Mouse (Mus musculus) gastrocnemius, postnatal 25 days (tissue): Measurements from ENCODE around the gene Agr3. TPM values are rescaled to one million over a fixed set of nuclear protein-coding genes. Genes with fewer than 3 reads are reported as not detected.

Source experiments
- DNase-seq: peaks from one replicate; pipeline ENCODE4 v3.0.0; 2022
- total RNA-seq, 2 experiments: library from RNA; stranded (reverse); gene quantifications; 1 replicate in 1 of 2; 2 replicates in 1 of 2; pipeline ENCODE4 v1.2.3; 2021

Agr3 gene
- total RNA-seq, 2 experiments from 2014 or later, result not detected

DNA sequence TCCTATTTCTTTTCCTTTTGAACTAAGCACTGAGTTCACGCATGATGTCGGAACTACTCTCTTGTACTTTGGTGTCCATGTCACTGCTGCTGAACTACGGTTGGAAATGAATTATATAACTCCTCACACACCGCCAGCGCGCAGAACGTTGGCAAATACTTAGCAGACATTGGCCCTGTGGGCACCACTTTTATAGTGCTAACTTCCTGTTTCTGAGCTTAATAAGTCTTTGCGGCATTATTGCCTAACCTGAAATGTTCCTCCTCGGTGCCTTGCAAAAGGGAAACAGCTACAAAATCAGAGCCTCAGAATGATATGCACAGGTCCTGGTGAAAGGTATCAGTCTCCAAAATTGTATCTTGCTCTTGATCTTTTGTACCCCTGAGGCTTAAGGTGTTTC lies 58.1 kb downstream of the Agr3 start:
- no peak for DNase-seq

GRCm38 (mm10) chr12:35984743-35985142 lies 59.3 kb downstream of the Agr3 start:
- no peak for DNase-seq

- no peak for DNase-seq
These were observed 67.3 kb downstream of the Agr3 start, which contains the start of gene Agr2 for GRCm38 (mm10) chr12:35992711-35993110. TSS of gene Agr2 (plus strand) at chr12:35992907.

DNA sequence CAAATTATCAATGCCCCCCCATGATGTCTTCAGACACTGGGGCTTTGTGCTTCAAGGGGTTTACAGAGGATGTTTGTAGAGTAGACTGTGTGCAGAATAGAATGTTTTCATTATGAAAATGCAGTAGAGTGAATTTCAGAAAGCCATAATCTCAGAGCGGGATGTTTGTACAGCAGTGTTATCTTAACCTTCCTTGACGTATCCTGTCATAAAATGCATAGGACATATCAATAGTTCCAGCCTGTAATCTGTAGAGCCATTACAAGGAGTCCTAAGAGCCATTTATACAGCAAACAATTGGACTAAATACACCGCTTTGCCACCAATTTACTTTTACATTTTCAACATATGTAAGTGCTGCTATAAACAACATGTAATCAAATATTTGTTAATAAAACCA lies 68.2 kb downstream of the Agr3 start:
- no peak for DNase-seq

GRCm38 (mm10) chr12:35994098-35994497 lies 68.7 kb downstream of the Agr3 start:
- no peak for DNase-seq

DNA sequence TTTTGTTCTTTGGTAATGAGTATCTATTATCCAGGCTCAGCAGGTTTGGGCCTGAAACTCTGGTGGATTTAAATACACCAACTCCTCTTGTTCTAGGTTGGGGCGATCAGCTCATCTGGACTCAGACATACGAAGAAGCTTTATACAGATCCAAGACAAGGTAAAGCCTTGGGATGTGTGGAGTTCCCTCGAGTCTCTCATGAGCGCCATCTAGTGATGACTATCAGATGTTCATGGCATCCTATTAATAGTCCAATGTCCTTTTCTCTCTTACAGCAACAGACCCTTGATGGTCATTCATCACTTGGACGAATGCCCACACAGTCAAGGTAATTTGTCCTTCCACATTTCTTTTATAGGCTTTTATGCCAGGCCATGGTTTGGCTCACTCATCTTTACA lies 70.4 kb downstream of the Agr3 start:
- no peak for DNase-seq

Other genes starting within 250 kb of the Agr3 start
- gene Agr2, start 67.3 kb downstream of the Agr3 start, total RNA-seq, result not detected
- gene Tspan13, start 116.9 kb downstream of the Agr3 start, total RNA-seq, result 10 to 100 TPM; 21.6 to 26.7 TPM
- gene Ankmy2, start 231.5 kb downstream of the Agr3 start, total RNA-seq, result 1 to 10 TPM; 6.3 to 6.4 TPM
- 100 to 1,000 TPM in 1 of 2 experiments, 10 to 100 TPM in 1; 83.3 to 127 TPM for gene Bzw2, start 232.5 kb downstream of the Agr3 start, total RNA-seq